Mouse (Mus musculus): ENCODE results near the gene Cdk17. TPM values are rescaled to one million over a fixed set of nuclear protein-coding genes. Genes with fewer than 3 reads are reported as not detected.

The Cdk17 gene
- polyA plus RNA-seq, 1 experiment from 2014 or later = 42.3 TPM

DNA sequence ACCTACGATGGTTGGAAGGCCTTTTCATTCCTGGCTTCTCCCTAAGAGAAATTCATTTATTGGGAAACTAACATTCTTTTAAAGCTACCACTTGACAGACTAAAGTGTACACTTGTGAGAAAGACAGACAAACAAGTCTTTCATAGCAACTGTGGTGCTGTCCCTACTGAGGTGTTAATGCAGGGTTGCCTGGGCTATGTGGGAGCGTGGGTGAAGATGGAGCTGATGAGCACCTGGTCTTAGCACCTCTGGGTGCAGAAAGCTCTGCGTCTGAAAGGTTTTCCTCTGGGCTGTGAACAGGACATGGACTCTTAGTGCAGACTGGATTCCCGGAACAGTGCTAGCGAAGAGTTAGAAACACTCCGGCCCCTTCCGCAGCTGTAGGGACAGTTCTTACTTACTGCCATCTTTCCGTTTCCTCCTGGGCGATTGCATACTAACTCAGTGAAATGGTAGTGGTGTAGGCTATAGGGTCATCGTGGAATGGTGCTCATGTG lies 83.6 kb downstream of the Cdk17 start:
- no peak overlapping the region for H3K4me3 ChIP-seq
- peaks cover 22% of the 10 kb centered on the region for H3K36me3 ChIP-seq
- no peak overlapping the region for H3K9ac ChIP-seq
- H3K4me2 ChIP-seq = no peak overlapping the region
- no peak for ATAC-seq (ENCODE audit: low read depth)
- WGBS = 80% methylated on average over 10 of the region's 10 CpGs
- H3K27ac ChIP-seq (replicated peaks) = no peak overlapping the region
- H3K27me3 ChIP-seq = no peaks in the 10 kb centered on the region
- H3K4me1 ChIP-seq (replicated peaks) = peaks cover 19% of the 10 kb centered on the region
- no peaks in the 10 kb centered on the region for H3K9me3 ChIP-seq

DNA sequence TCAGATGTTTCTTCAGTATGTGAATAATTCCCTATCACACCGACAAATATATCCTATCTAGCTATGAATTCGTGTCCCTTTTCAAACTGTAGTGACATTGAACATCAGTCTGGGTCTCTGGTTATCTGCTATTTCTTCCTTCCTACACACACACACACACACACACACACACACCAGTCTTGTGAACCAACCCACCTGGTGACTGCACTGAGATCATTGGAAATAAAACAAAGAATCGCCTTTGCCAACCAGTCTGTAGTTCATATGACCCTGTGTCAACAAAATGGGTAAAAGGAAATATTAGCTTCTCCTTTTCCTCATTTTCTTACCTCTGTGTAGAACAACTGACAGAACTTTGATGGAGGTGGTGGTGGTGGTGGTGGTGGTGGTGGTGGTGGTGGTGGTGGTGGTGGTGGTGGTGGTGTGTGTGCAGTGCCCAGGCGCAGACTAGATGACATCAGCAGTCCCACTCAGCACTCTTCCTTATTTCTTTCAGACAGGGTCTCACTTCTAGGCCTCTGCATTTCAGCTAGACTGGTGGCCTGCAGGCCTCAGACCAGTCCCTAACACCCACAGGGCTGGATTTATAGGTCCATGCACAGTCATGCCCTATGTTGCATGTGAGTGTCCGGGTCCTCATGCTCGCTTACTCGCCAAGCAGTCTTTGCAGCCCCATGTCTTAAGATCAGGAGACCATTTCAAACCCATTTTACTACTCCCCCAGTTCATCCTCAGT lies 85.7 kb downstream of the Cdk17 start:
- no peaks in the 10 kb centered on the region for H3K9me3 ChIP-seq
- H3K36me3 ChIP-seq = peaks cover 11% of the 10 kb centered on the region; the same call in 1 of the 2 replicates
- no peak overlapping the region for H3K4me2 ChIP-seq
- no peak for ATAC-seq (ENCODE audit: low read depth)
- H3K27me3 ChIP-seq = no peaks in the 10 kb centered on the region
- no peak overlapping the region for H3K27ac ChIP-seq (replicated peaks)
- peaks cover 34% of the 10 kb centered on the region for H3K4me1 ChIP-seq (replicated peaks)
- H3K4me3 ChIP-seq = no peak overlapping the region
- 94% methylated on average over 7 of the region's 7 CpGs for WGBS
- H3K9ac ChIP-seq = no peak overlapping the region

DNA sequence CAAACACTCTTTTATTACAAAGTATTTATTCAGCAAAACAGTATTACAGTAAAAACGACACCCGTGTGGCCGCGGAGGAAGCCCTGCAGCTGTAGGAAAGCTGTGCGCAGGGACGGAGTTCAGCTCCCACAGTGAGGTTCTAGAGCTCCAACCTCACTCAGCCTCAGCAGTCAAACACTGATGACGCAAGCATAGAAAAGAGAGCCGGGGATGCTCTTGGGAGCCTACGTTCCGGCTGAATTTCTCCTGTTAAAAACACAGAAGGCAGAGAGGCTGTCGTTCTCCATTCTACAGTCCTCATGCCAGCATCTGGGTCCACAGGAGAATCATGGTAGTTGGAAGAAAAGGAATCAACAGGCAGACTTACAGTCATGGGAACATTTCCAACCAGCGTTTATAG lies 86.7 kb downstream of the Cdk17 start:
- Histone ChIP-seq H3K9me3 (no peaks in the 10 kb centered on the region), H3K27me3 (no peaks in the 10 kb centered on the region), H3K4me2 (no peak overlapping the region), H3K4me3 (no peak overlapping the region), H3K36me3 (peaks cover 11% of the 10 kb centered on the region; the same call in 1 of the 2 replicates), H3K27ac (replicated peaks) (no peak overlapping the region), H3K4me1 (replicated peaks) (peaks cover 41% of the 10 kb centered on the region), H3K9ac (no peak overlapping the region)
- ATAC-seq (ENCODE audit: low read depth) = no peak
- WGBS = 80% methylated on average over 12 of the region's 12 CpGs

DNA sequence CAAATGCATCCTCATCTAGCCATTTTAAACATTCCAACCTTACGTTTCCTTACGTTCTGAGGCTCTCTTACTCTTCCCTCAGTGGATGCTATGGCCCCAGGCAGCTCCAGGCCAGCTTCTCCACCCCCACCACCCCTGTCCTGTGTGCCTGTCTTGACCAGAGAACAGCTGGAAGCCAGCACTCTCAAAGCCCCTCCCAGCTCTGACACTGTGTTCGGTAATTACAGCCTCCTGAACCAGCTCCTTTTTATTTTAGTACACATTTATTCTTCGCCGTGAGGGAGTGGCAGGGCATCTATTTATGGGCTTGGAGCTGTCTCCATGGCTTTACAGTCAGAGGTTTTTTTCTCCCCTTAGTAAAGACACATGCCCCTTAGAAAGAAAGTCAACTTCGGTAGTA lies 87.2 kb downstream of the Cdk17 start:
- Histone ChIP-seq H3K9me3 (no peaks in the 10 kb centered on the region), H3K4me3 (no peak overlapping the region), H3K27ac (replicated peaks) (no peak overlapping the region), H3K9ac (no peak overlapping the region), H3K4me1 (replicated peaks) (peaks cover 41% of the 10 kb centered on the region), H3K27me3 (no peaks in the 10 kb centered on the region), H3K4me2 (no peak overlapping the region), H3K36me3 (peaks cover 11% of the 10 kb centered on the region; the same call in 1 of the 2 replicates)
- WGBS = 30% methylated on average over 6 of the region's 6 CpGs
- no peak for ATAC-seq (ENCODE audit: low read depth)

DNA sequence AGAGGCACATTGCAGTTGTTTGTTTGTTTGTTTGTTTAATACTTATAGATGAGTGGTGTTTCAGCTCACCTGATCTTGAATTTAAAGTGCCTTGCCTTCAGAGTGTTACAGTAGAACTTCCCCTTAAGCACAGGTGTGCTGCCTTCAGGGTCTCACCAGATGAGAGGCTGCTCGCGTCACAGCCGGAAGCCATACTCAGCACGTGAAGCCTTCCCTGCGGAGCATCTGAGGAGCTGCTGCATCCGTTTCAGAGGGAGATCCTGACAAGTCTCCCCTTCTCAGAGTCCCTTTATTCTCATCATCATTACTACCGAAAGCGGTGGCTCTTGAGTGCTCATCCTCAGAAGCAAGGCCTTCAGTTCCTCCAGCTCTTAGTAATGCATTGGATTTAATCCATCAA lies 87.7 kb downstream of the Cdk17 start:
- H3K27ac ChIP-seq (replicated peaks) = 0 out of 2 replicates have a peak overlapping the region, but pooled peaks have one; percentile 2
- peaks cover 13% of the 10 kb centered on the region for H3K36me3 ChIP-seq
- H3K9ac ChIP-seq = no peak overlapping the region
- H3K4me2 ChIP-seq = no peak overlapping the region
- peaks cover 41% of the 10 kb centered on the region for H3K4me1 ChIP-seq (replicated peaks)
- no peak overlapping the region for H3K4me3 ChIP-seq
- ATAC-seq (ENCODE audit: low read depth) = no peak
- H3K27me3 ChIP-seq = no peaks in the 10 kb centered on the region
- 70% methylated on average over 8 of the region's 8 CpGs for WGBS
- H3K9me3 ChIP-seq = no peaks in the 10 kb centered on the region

DNA sequence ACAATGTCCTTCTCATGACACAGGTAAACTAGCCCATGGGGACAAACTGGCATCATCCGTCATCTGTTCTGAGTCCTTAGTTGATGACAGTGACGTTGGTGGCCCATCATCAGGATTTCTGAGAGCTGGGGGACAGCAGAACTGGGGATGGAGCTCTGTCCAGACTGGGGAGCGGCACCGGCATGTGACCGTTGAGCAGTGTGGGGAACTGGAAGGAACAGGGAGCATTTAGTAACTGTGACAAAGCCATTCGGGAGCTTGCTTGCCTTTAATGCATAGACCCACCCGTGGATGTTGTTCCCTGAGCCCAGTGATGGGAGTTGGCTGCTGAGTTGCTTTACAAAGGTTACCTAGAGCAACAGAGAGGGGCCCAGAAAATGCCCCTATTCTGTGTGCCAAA lies 89.2 kb downstream of the Cdk17 start:
- Histone ChIP-seq H3K4me3 (no peak overlapping the region), H3K4me1 (replicated peaks) (peaks cover 48% of the 10 kb centered on the region), H3K27me3 (no peaks in the 10 kb centered on the region), H3K27ac (replicated peaks) (peak overlapping the region; percentile 24), H3K4me2 (no peak overlapping the region), H3K9me3 (no peaks in the 10 kb centered on the region), H3K9ac (no peak overlapping the region), H3K36me3 (peaks cover 17% of the 10 kb centered on the region)
- 68% methylated on average over 7 of the region's 7 CpGs for WGBS
- ATAC-seq (ENCODE audit: low read depth) = no peak

DNA sequence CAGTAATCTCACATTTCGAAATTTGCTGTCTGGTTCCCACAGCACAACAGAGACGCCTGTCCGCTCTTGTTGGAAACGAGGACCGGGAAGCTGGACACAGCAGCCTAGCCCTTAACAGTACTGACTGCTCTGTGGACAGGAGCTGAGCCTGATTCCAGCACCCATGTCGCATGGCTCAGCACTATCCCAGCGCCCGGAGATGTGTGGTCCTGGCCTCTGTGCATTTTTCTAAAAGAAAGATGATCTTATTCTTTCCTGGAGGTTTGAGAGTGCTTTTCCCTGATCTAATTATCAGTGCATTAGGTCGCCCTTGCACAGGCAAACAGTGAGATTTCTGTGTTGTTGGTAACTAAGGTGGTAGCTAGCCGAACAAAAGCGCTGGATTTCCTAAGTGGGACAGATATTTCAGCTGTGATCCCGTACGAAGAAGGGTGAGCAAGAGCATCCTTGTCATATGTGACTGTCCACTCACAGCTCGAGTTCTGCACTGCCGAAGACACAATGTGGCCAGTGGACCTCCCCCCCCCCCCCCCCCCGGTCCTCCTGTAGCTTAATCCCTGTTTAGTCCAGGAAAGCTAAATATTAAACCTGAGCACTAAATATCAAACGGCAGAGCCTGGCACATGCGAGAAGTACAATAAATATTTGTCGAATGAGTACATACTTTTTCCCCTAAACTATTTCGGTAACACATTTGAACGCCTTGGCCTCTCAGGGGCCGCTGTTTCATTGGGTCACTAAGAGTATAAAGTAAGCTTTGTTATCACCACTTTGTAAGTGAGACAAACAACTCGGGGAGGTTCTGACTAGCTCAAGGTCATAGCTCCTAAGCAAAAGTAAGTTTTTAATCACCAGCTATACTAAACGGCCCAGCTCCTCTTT lies 90.0 kb downstream of the Cdk17 start:
- Histone ChIP-seq H3K4me1 (replicated peaks) (peaks cover 55% of the 10 kb centered on the region), H3K27ac (replicated peaks) (peak overlapping the region; percentile 24; the same call in 1 of the 2 replicates), H3K4me2 (no peak overlapping the region), H3K36me3 (peaks cover 17% of the 10 kb centered on the region), H3K9ac (no peak overlapping the region), H3K27me3 (no peaks in the 10 kb centered on the region), H3K4me3 (no peak overlapping the region), H3K9me3 (no peaks in the 10 kb centered on the region)
- 81% methylated on average over 24 of the region's 24 CpGs for WGBS
- no peak for ATAC-seq (ENCODE audit: low read depth)

DNA sequence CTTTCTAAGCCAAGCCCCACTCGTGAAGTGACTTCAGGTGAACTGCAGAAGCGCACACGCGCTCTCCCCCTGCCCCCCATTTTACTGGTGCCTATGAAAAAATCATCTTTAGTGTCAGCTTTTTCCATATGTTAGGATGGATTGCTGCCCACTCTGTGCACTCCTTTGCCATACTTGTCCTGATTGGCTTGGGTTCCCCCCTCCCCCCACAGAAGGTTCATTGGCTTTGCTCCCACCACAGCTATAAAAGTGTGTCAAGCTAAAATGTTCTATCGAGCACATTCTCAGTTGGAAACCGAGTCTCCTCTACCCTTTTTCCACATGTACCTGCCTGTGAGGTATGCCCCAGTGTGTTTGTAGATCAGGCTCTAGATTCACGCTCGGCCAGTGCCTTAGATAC lies 90.8 kb downstream of the Cdk17 start:
- peaks cover 12% of the 10 kb centered on the region for H3K36me3 ChIP-seq
- WGBS = 88% methylated on average over 8 of the region's 8 CpGs
- no peaks in the 10 kb centered on the region for H3K9me3 ChIP-seq
- no peak overlapping the region for H3K4me2 ChIP-seq
- H3K4me3 ChIP-seq = no peak overlapping the region
- no peak overlapping the region for H3K9ac ChIP-seq
- peaks cover 60% of the 10 kb centered on the region for H3K4me1 ChIP-seq (replicated peaks)
- H3K27me3 ChIP-seq = no peaks in the 10 kb centered on the region
- no peak overlapping the region for H3K27ac ChIP-seq (replicated peaks)
- no peak for ATAC-seq (ENCODE audit: low read depth)

DNA sequence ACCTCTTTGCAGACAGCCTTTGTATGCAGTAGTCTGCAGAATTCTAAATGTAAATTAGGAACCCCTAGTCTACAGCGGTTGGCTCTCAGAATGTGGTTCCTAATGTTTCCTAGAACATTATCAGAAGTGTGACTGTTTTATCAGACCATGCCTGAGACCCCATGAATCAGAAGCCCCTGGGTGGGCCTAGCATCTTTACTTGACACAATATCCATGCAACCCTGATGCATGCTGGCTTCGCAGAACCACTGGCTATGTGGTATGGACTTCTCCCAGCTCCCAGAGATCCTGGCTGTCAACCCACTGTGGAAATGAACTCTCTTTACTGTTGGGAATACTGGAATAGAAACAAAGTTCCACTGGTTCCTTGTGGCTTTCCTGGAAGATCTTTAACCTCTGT lies 92.0 kb downstream of the Cdk17 start:
- H3K9me3 ChIP-seq = no peaks in the 10 kb centered on the region
- 99% methylated on average over 2 of the region's 2 CpGs for WGBS

DNA sequence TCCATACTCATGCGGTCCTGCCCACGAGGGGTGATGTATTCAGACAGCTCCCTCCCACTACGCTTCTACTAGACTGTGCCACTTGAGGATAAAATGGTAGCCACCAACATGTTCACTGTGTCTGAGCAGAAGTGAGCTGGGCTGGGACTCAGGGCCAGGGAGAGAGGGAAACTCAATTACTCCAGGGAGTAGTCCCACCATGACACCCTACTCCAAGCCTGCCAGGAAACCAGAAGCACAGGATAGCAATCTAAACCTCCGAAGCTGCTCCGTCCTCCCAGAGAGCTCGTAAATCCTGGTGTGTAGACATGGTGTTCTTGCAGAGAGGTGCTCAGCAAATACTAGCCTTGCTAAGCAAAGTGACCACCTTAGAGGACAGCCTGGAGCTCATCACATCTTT lies 92.5 kb downstream of the Cdk17 start:
- ATAC-seq (ENCODE audit: low read depth) = no peak
- Histone ChIP-seq H3K27ac (replicated peaks) (no peak overlapping the region), H3K4me1 (replicated peaks) (peaks cover 55% of the 10 kb centered on the region), H3K9me3 (no peaks in the 10 kb centered on the region), H3K9ac (no peak overlapping the region), H3K36me3 (peaks cover 12% of the 10 kb centered on the region), H3K4me2 (no peak overlapping the region), H3K27me3 (no peaks in the 10 kb centered on the region), H3K4me3 (no peak overlapping the region)
- 81% methylated on average over 6 of the region's 6 CpGs for WGBS

More for the DNA sequence above, 92.0 kb downstream of the Cdk17 start:
- no peak for ATAC-seq (ENCODE audit: low read depth)
- no peak overlapping the region for H3K4me3 ChIP-seq
- no peak overlapping the region for H3K4me2 ChIP-seq
- H3K9ac ChIP-seq = no peak overlapping the region
- H3K4me1 ChIP-seq (replicated peaks) = peaks cover 60% of the 10 kb centered on the region
- peaks cover 12% of the 10 kb centered on the region for H3K36me3 ChIP-seq
- no peak overlapping the region for H3K27ac ChIP-seq (replicated peaks)
- no peaks in the 10 kb centered on the region for H3K27me3 ChIP-seq

DNA sequence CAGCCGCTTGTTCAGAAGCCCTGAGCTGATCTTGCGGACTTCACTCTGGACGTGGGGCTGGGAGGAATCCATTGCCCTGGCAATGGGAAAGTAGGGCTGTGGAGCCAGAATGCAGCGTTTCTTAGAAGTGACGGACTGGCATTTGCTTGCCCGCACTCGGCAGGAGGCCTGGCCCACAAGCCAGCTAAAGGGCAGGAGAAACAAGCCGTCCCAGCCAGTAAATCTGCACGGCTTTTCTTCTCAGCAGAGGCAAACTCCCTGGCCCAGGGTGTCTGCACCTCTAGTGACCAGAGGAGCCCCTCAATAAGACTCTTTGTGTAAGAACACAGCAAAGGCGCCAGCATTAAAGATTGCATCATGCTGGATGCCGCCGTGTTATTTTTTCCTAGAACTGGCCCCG lies 94.6 kb downstream of the Cdk17 start:
- Histone ChIP-seq H3K9me3 (no peaks in the 10 kb centered on the region), H3K9ac (0 out of 2 replicates have a peak overlapping the region, but pooled peaks have one; percentile 14), H3K27me3 (no peaks in the 10 kb centered on the region), H3K4me3 (no peak overlapping the region), H3K4me1 (replicated peaks) (peaks cover 45% of the 10 kb centered on the region), H3K36me3 (peaks cover 6% of the 10 kb centered on the region; the same call in 1 of the 2 replicates), H3K4me2 (0 out of 2 replicates have a peak overlapping the region, but pooled peaks have one; percentile 21), H3K27ac (replicated peaks) (peak overlapping the region; percentile 62)
- WGBS = 17% methylated on average over 13 of the region's 13 CpGs
- ATAC-seq (ENCODE audit: low read depth) = peak; percentile 37; the same call in 1 of the 2 replicates

DNA sequence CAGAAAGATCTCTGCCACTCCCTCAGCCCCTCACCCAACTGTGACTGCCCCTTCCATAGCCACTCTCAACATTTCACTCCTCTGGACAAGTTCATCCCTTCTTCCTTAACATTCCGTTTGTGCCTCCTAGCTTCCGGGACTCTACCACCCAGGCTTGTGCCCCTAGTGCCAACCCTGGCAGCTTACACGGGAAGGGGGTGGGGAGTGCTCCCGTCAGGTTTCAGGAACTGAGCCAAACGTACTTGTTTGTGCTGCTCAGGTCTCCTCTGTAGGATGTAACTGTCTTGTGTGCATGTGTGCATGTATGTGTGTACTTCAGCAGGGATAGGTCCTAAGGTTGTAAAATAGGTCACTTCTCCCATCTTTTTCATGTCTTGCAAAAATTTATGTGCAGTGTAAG lies 99.2 kb downstream of the Cdk17 start:
- Histone ChIP-seq H3K36me3 (no peaks in the 10 kb centered on the region), H3K9me3 (no peaks in the 10 kb centered on the region), H3K27ac (replicated peaks) (no peak overlapping the region), H3K27me3 (no peaks in the 10 kb centered on the region), H3K4me1 (replicated peaks) (peaks cover 61% of the 10 kb centered on the region), H3K9ac (no peak overlapping the region), H3K4me2 (no peak overlapping the region), H3K4me3 (no peak overlapping the region)
- ATAC-seq (ENCODE audit: low read depth) = no peak
- 73% methylated on average over 5 of the region's 5 CpGs for WGBS

Data from neural tube, embryonic 13.5 days (tissue).